Mouse (Mus musculus) left cerebral cortex, postnatal 14 days (tissue): ENCODE results near the gene Klhdc1. TPM values are rescaled to one million over a fixed set of nuclear protein-coding genes. Genes with fewer than 3 reads are reported as not detected.
A peak's percentile ranks its signal among the peaks of the same experiment; 100 is the strongest.

Experiments used
- DNase-seq, 2 experiments: peaks; one replicate each; pipeline ENCODE4 v3.0.0; 2021 to 2022; ENCODE audit warnings: low spot score in 2 of 2, mixed read lengths in 1 of 2
- intact Hi-C: fragments of 180-260 bp; cut with DNase I; formaldehyde crosslinking; loops from one replicate; pipeline ENCODE4 v1.15.1; 2025
- total RNA-seq, 2 experiments: library from RNA; stranded (reverse); gene quantifications; 2 replicates each; pipeline ENCODE4 v1.2.3; 2021

The Klhdc1 gene
- total RNA-seq, 2 experiments from 2014 or later: 17.4 to 21.1 TPM

GRCm38 (mm10) chr12:69288699-69289098 is 47.7 kb downstream of the Klhdc1 start:
- intact Hi-C loops: no loop called here
- no peak for DNase-seq

- intact Hi-C loops: no loop called here
- DNase-seq: no peak
Measured at GRCm38 (mm10) chr12:69292401-69292800, 51.4 kb downstream of the Klhdc1 start.

- no peak for DNase-seq
- intact Hi-C loops: no loop called here
Measured at GRCm38 (mm10) chr12:69293815-69294214, 52.8 kb downstream of the Klhdc1 start.

- DNase-seq: no peak
- intact Hi-C loops: loop anchor here (5.0 kb wide), 1 partner anchor 53 kb away; the partner anchor contains the start of gene Klhdc1
Measured at GRCm38 (mm10) chr12:69294936-69295335, 54.0 kb downstream of the Klhdc1 start.

- intact Hi-C loops: loop anchor here (2.0 to 5.0 kb wide), 2 partner anchors 53 to 97 kb away; partner anchors contain the start of genes Dnaaf2 and Klhdc1
- DNase-seq: no peak
Measured at GRCm38 (mm10) chr12:69295651-69296050, 54.7 kb downstream of the Klhdc1 start.

GRCm38 (mm10) chr12:69296511-69297410 is 55.8 kb downstream of the Klhdc1 start, which contains the start of gene Klhdc2:
Gene Klhdc2 (plus strand): TSS chr12:69296681.
- intact Hi-C loops: loop anchor here (2.0 to 5.0 kb wide), 2 partner anchors 54 to 98 kb away; partner anchors contain the start of genes Dnaaf2 and Klhdc1
- DNase-seq: peak; percentile 88 to 93

GRCm38 (mm10) chr12:69297411-69298150 is 56.6 kb downstream of the Klhdc1 start:
- intact Hi-C loops: loop anchor here (2.0 to 5.0 kb wide), 2 partner anchors 55 to 99 kb away; partner anchors contain the start of genes Dnaaf2 and Klhdc1

GRCm38 (mm10) chr12:69298281-69298680 is 57.3 kb downstream of the Klhdc1 start:
- DNase-seq: no peak
- intact Hi-C loops: loop anchor here (5.0 kb wide), 1 partner anchor 56 kb away; the partner anchor contains the start of gene Klhdc1

More at GRCm38 (mm10) chr12:69297411-69298150, 56.6 kb downstream of the Klhdc1 start:
- DNase-seq: no peak

GRCm38 (mm10) chr12:69299231-69299630 is 58.3 kb downstream of the Klhdc1 start:
- no peak for DNase-seq
- intact Hi-C loops: loop anchor here (5.0 kb wide), 1 partner anchor 57 kb away; the partner anchor contains the start of gene Klhdc1

- no peak for DNase-seq
- intact Hi-C loops: loop anchor here (5.0 kb wide), 1 partner anchor 58 kb away; the partner anchor contains the start of gene Klhdc1
Measured at GRCm38 (mm10) chr12:69299831-69300230, 58.9 kb downstream of the Klhdc1 start.

GRCm38 (mm10) chr12:69300391-69300790 is 59.4 kb downstream of the Klhdc1 start:
- intact Hi-C loops: no loop called here
- no peak for DNase-seq

- no peak for DNase-seq
- intact Hi-C loops: no loop called here
Measured at GRCm38 (mm10) chr12:69302171-69302570, 61.2 kb downstream of the Klhdc1 start.

- no peak for DNase-seq
- intact Hi-C loops: no loop called here
Measured at GRCm38 (mm10) chr12:69304051-69304450, 63.1 kb downstream of the Klhdc1 start.

GRCm38 (mm10) chr12:69306333-69306732 is 65.4 kb downstream of the Klhdc1 start:
- intact Hi-C loops: loop anchor here (5.0 kb wide), 1 partner anchor 36 kb away; no protein-coding TSS in a partner anchor
- DNase-seq: no peak

GRCm38 (mm10) chr12:69309659-69310058 is 68.7 kb downstream of the Klhdc1 start:
- no peak for DNase-seq
- intact Hi-C loops: loop anchor here (5.0 kb wide), 1 partner anchor 33 kb away; no protein-coding TSS in a partner anchor

GRCm38 (mm10) chr12:69318431-69318830 is 77.5 kb downstream of the Klhdc1 start:
- intact Hi-C loops: no loop called here
- DNase-seq: no peak

- intact Hi-C loops: no loop called here
- DNase-seq: no peak
Measured at GRCm38 (mm10) chr12:69331187-69331586, 90.2 kb downstream of the Klhdc1 start.

GRCm38 (mm10) chr12:69332147-69332546 is 91.2 kb downstream of the Klhdc1 start:
- intact Hi-C loops: no loop called here
- DNase-seq: no peak

GRCm38 (mm10) chr12:69333547-69333946 is 92.6 kb downstream of the Klhdc1 start:
- peak in 1 of 2 experiments; percentile 13 for DNase-seq
- intact Hi-C loops: no loop called here
